Mouse (Mus musculus) liver, embryonic 16.5 days (tissue): Measurements from ENCODE around the gene Tbk1. TPM values are rescaled to one million over a fixed set of nuclear protein-coding genes. Genes with fewer than 3 reads are reported as not detected.

Experiments
- ATAC-seq: fragments of 200-750 bp; cut with Nextera tagmentation; 2 replicates; pipeline ENCODE4 v1.8.0; 2017; ENCODE audit warnings: low read depth, mild to moderate bottlenecking, moderate number of reproducible peaks, moderate library complexity
- H3K27ac ChIP-seq: fragments of 300-500 bp; sonication (generic); 2 replicates; pipeline ENCODE4 v1.5.1; 2014; ENCODE audit warnings: mild to moderate bottlenecking, low read length
- H3K27me3 ChIP-seq: fragments of 300-500 bp; sonication (generic); 2 replicates; pipeline ENCODE4 v1.6.1; 2014; ENCODE audit warnings: low read depth, low read length, mixed read lengths; ENCODE audit not compliant: control insufficient read depth, insufficient read depth
- H3K36me3 ChIP-seq: fragments of 300-500 bp; sonication (generic); 2 replicates; pipeline ENCODE4 v1.6.1; 2014; ENCODE audit warnings: mild to moderate bottlenecking; ENCODE audit not compliant: control insufficient read depth, insufficient read depth
- H3K4me1 ChIP-seq: fragments of 300-500 bp; sonication (generic); 2 replicates; pipeline ENCODE4 v1.6.1; 2014; ENCODE audit warnings: low read depth, low read length, mixed read lengths; ENCODE audit not compliant: control insufficient read depth
- H3K4me2 ChIP-seq: fragments of 300-500 bp; sonication (generic); 2 replicates; pipeline ENCODE4 v1.6.1; 2014; ENCODE audit warnings: low read depth, low read length, mixed read lengths
- H3K4me3 ChIP-seq: fragments of 300-500 bp; sonication (generic); 2 replicates; pipeline ENCODE4 v1.5.1; 2014; ENCODE audit warnings: low read depth, mild to moderate bottlenecking, low read length
- H3K9ac ChIP-seq: fragments of 300-500 bp; sonication (generic); 2 replicates; pipeline ENCODE4 v1.6.1; 2014; ENCODE audit warnings: low read depth, low read length
- H3K9me3 ChIP-seq: fragments of 300-500 bp; sonication (generic); replicated peaks from 2 replicates; pipeline ENCODE4 v1.6.1; 2016; ENCODE audit warnings: low read length; ENCODE audit not compliant: control insufficient read depth
- WGBS: fragments of 180-500 bp; shearing (Covaris S2); extraction: QIAGEN DNeasy Blood & Tissue Kit; methylation state at CpG from one replicate; pipeline ENCODE4 v1.1.7; 2014; ENCODE audit not compliant: insufficient replicate concordance; 5-methylcytosine and 5-hydroxymethylcytosine counted together
- polyA plus RNA-seq: library from polyadenylated mRNA; unstranded; fragments of >200 nt; fragmentation: Nextera tagmentation; extraction: Ambion mirVana; gene quantifications from 2 replicates; pipeline ENCODE4 v1.2.1, GENCODE M21; 2015

Gene Tbk1
- polyA plus RNA-seq, 1 experiment from 2014 or later, result 19.8 TPM

DNA sequence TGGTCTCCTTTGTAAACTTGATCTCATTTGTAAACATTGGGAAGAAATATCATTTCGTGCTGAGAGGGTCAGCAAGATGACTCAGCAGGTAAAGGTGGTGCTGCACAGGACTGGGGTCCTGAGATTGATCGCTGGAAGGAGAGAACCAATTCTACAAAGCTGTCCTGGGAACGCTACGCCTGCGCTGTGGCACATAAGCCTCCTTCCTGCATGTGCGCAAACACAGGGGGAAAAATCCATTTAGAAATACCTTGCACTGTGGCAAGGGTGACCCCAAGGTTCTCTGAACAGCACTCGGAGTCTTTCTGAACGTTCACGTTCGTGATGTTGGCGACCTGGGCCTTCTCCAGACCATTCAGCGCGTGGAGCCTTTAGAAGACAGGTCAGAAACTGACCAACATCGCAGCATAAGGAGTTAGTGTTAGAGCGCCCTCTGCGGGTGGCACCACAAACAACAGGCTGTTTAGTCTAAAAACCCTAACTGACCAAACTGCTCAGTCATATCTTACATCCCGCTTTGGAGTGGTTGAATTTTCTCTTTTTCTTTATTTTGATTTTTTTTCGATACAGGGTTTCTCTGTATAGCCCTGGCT, 70.5 kb downstream of the Tbk1 start:
- peak; percentile 45 for ATAC-seq
- 0 out of 2 replicates have a peak overlapping the region, but pooled peaks have one; percentile 6 for H3K9ac ChIP-seq
- no peak overlapping the region for H3K4me2 ChIP-seq
- H3K9me3 ChIP-seq, result no peaks in the 10 kb centered on the region
- H3K36me3 ChIP-seq, result no peaks in the 10 kb centered on the region
- 25% methylated on average over 18 of the region's 18 CpGs for WGBS
- H3K27ac ChIP-seq, result no peak overlapping the region
- no peak overlapping the region for H3K4me3 ChIP-seq
- no peaks in the 10 kb centered on the region for H3K27me3 ChIP-seq
- H3K4me1 ChIP-seq, result peaks cover 7% of the 10 kb centered on the region

DNA sequence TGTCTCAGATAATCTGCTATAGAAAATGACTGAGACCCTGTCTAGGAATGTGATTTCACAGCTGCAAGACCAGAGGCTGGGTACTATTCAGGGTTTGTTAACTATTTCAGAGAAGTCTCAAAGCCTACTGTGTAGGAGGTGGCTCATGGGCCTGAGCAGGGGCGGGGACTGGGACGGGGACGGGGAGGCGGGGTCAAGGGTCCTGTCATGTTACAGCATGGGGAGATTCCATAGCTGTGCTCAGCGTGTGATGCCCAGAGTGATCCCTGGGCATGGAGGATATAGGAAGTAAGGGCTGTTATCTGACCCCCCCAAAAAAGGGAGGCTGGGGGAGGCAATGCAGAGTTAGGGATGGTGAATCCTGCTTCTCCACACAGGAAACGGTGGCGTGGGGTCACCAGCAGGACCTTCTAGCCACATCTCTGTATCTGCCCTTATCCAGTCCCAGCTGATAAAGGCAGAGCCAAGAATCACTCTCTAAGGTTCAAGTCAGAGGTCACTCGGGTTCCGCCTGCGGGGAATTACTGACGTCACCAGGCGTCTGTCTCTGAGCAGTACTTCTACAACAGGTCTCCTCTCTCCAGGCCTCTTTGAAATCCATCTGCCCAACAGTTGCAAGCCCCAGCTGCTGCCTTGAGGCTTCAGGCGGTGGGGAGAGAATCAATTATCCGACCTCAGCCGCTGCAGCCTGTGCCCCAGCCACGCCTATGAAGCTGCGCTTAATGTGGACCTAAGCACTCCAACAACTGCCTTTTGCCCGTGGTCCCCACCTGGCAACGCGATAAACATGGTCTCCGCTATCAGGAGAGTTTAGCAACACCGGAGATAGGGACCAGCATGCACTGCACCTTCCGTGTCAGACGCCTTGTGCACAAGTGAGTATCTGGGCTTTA, 76.6 kb downstream of the Tbk1 start:
- H3K4me1 ChIP-seq, result peaks cover 37% of the 10 kb centered on the region
- peak overlapping the region; percentile 41 for H3K4me2 ChIP-seq
- H3K27me3 ChIP-seq, result no peaks in the 10 kb centered on the region
- peak; percentile 8; the same call in 1 of the 2 replicates for ATAC-seq
- peak overlapping the region; percentile 30; the same call in 1 of the 2 replicates for H3K9ac ChIP-seq
- no peaks in the 10 kb centered on the region for H3K9me3 ChIP-seq
- H3K36me3 ChIP-seq, result no peaks in the 10 kb centered on the region
- H3K27ac ChIP-seq, result peak overlapping the region; percentile 32; the same call in 1 of the 2 replicates
- H3K4me3 ChIP-seq, result peak overlapping the region; percentile 22
- 31% methylated on average over 24 of the region's 24 CpGs for WGBS

DNA sequence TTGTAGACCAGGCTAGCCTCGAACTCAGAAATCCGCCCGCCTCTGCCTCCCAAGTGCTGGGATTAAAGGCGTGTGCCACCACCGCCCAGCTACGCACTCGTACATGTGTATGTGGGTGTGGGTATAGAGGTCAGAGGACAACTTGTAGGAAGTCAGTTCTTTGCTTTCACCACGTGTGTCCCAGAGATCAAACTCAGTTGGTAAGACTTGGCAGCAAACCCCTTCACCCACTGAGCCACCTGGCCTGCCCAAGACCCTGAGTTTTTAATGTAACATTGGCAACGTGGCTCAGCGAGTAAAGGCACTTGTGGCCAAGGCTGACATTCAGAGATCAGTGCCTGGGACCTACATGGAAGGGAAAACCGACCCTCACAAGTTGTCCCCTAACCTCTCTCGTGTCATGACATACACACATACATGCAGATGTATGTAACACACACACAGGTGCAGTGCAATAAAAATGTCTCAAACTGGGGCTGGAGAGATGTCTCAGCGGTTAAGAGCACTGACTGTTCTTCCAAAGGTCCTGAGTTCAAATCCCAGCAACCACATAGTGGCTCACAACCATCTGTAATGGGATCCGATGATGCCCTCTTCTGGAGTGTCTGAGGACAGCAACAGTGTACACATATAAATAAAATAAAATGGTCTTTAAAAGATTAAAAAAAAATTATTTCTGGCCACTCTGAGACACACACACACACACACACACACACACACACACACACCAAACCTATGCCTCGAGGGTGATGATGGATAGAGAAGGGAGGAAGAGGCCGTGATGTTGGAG, 78.6 kb downstream of the Tbk1 start:
- H3K4me1 ChIP-seq, result peaks cover 42% of the 10 kb centered on the region
- 70% methylated on average over 16 of the region's 16 CpGs for WGBS
- H3K36me3 ChIP-seq, result no peaks in the 10 kb centered on the region

DNA sequence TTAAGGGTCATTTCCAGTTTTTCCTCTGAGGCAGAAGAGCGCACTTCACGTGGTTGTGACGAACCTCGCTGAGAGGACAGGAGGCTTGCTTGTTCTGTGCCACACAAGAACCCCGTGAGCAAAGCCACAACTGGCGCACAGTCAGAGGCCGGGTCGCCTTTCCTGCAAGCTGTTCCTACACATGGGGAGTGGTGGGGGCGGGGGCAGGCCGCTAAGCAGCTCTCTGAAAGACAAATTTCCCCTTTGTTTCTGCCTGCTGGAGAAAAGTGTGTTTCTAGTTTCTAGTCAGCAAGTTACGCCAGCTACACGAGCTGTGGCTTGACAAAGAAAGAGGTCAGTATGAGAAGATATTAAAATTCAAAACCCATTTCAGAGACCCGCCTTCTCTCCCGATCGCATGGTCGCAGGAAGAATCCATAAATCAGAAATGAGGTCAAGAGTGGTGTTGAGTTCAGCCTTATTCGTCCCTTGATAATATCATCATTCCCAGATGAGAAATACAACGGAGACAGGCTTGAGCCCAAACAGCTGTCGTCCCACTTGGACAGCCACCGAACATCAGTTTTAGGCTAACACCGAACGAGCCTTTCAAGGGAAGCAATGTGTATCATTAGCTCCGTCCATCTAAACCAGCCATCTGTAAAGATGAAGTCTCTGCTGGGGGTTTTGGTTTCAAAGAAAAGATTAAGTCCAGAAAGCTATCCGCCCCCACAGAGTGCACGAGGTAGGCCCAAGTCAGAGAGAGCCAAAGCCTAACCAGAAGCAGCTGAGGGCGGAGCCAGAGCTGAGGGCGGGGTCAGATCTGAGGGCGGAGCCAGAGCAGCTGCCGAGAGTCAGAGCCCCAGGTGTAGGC, 79.6 kb downstream of the Tbk1 start:
- Histone ChIP-seq H3K27me3 (no peaks in the 10 kb centered on the region), H3K4me1 (peaks cover 42% of the 10 kb centered on the region), H3K9ac (no peak overlapping the region), H3K9me3 (no peaks in the 10 kb centered on the region), H3K36me3 (no peaks in the 10 kb centered on the region), H3K4me2 (no peak overlapping the region), H3K27ac (peak overlapping the region; percentile 39; the same call in 1 of the 2 replicates), H3K4me3 (no peak overlapping the region)
- ATAC-seq, result peak; percentile 47
- WGBS, result 40% methylated on average over 29 of the region's 29 CpGs

More for the DNA sequence above, 78.6 kb downstream of the Tbk1 start:
- Histone ChIP-seq H3K9me3 (no peaks in the 10 kb centered on the region), H3K27me3 (no peaks in the 10 kb centered on the region), H3K9ac (no peak overlapping the region), H3K4me2 (no peak overlapping the region), H3K4me3 (no peak overlapping the region), H3K27ac (no peak overlapping the region)
- ATAC-seq, result no peak

DNA sequence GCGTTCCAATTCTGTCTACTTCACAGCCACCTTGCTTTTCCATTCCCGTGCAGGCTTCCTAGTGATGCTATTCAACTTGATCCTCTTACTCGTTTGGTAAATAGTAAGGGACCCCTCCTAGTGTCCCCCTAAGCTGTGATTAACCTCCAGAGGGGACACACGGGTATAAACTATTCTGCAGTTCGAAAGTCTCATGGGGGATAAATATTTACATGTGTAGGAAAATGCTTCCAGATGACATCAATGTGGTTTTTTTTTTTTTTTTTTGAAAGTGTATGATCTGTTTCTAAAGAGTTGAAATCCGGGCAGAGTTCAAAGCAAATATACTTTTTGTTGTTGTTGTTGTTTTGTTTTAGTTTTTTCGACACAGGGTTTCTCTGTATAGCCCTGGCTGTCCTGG, 80.7 kb downstream of the Tbk1 start:
- 48% methylated on average over 7 of the region's 7 CpGs for WGBS
- Histone ChIP-seq H3K4me2 (peak overlapping the region; percentile 62), H3K9ac (peak overlapping the region; percentile 10), H3K4me3 (peak overlapping the region; percentile 36; the same call in 1 of the 2 replicates), H3K36me3 (no peaks in the 10 kb centered on the region), H3K4me1 (peaks cover 48% of the 10 kb centered on the region), H3K27ac (peak overlapping the region; percentile 66), H3K27me3 (no peaks in the 10 kb centered on the region), H3K9me3 (no peaks in the 10 kb centered on the region)
- ATAC-seq, result no peak

DNA sequence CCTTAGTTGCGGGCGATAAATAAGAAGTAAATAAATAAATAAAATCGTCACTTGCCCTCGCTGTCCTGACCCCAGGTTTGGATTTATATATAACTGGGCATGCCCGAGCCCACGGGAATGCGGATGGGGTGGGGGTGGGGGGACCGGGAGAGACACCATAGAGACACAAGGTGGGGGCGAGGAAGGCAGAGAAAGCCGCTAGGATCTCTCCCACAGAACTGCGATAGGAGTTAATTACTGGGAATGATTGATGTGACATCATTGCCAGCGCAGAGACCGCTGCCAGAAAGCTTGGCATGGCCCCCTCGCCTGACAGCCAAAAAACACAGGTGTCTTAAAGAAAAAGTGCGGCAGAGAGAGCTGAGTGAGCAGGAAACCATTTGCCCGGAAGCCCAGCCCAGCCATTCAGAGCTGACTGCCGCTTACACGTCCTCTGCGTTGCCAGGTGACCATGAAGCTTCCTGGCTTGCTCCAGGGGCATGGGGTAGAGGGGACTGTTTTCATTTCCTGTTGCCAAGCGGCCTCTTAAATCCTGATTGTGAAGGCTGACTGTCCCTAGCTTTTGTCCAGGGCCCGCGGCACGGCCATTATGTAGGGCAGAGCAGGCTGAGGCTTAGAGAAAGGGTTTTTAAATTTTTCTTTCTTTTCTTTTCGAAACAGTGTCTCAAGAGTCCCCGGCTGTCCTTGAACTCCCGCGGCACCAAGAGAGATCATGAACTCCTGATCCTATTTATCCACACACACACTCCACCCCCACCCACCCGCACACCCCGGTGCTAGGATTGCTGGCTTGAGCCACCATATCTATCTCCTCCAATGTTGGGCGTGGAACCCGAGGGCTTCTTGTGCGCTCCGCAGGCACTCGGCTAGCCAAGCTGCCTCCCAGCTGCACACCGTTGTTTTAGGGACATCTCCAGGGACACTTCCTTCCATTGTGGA, 81.3 kb downstream of the Tbk1 start:
- Histone ChIP-seq H3K4me1 (peaks cover 52% of the 10 kb centered on the region), H3K36me3 (no peaks in the 10 kb centered on the region), H3K4me3 (peak overlapping the region; percentile 36), H3K27ac (peak overlapping the region; percentile 66), H3K4me2 (peak overlapping the region; percentile 62), H3K27me3 (no peaks in the 10 kb centered on the region), H3K9ac (peak overlapping the region; percentile 50), H3K9me3 (no peaks in the 10 kb centered on the region)
- WGBS, result 13% methylated on average over 35 of the region's 35 CpGs
- ATAC-seq, result peak; percentile 93

DNA sequence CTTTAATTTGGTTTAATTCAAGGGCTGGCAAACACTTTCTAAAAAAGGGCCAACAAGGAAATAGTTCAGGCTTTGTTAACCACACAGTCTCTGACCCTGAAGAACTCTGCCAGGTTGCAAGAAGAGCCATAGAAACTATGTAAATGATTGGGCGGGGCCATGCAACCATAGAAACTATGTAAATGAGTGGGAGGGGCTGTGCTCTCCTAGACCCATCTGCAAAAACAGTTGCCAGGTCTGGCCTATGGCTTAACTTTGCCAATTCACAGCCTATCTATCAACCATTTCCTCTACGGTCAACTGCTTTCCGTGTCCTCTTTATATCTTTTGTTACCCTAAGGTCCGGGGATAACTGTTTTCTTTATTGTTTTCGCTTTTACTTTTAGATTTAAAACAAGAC, 85.4 kb downstream of the Tbk1 start:
- Histone ChIP-seq H3K9me3 (no peaks in the 10 kb centered on the region), H3K4me2 (no peak overlapping the region), H3K36me3 (no peaks in the 10 kb centered on the region), H3K27ac (no peak overlapping the region), H3K27me3 (no peaks in the 10 kb centered on the region), H3K9ac (no peak overlapping the region), H3K4me1 (peaks cover 38% of the 10 kb centered on the region), H3K4me3 (no peak overlapping the region)
- 19% methylated on average over 5 of the region's 5 CpGs for WGBS
- ATAC-seq, result 0 out of 2 replicates have a peak, but pooled peaks have one; percentile 5
